Mouse (Mus musculus): ENCODE results near the gene Prrc2c.
A peak's percentile ranks its signal among the peaks of the same experiment; 100 is the strongest.

The Prrc2c gene

GRCm38 (mm10) chr1:162660276-162660860, 80.0 kb downstream of the Prrc2c start:
- no peaks in the 10 kb centered on the region for H3K36me3 ChIP-seq (ENCODE audit: insufficient read depth, low read length)
- no peaks in the 10 kb centered on the region for H3K27me3 ChIP-seq (ENCODE audit: insufficient read depth, low read length)
- H3K9me3 ChIP-seq (ENCODE audit: low read length), result no peaks in the 10 kb centered on the region
- H3K4me1 ChIP-seq (replicated peaks; ENCODE audit: low read depth, low read length), result no peaks in the 10 kb centered on the region; the same call in 1 of the 2 replicates
- TF ChIP-seq CTCF (conservative IDR thresholded peaks at IDR 0.05; ENCODE audit: low read length) (no peak), POU5F1 (IDR thresholded peaks at IDR 0.05; ENCODE audit: borderline replicate concordance, low read length) (no peak), NANOG (IDR thresholded peaks at IDR 0.05; ENCODE audit: borderline replicate concordance, low read length) (no peak)
- no peak overlapping the region for H3K4me3 ChIP-seq (replicated peaks; ENCODE audit: low read length)

- H3K4me3 ChIP-seq (replicated peaks; ENCODE audit: low read length), result no peak within 1 kb of the TSS
- no peaks in the 10 kb centered on the region for H3K27me3 ChIP-seq (ENCODE audit: insufficient read depth, low read length)
- no peaks in the 10 kb centered on the region for H3K9me3 ChIP-seq (ENCODE audit: low read length)
- no peaks in the 10 kb centered on the region for H3K4me1 ChIP-seq (replicated peaks; ENCODE audit: low read depth, low read length)
- TF ChIP-seq NANOG (IDR thresholded peaks at IDR 0.05; ENCODE audit: borderline replicate concordance, low read length) (no peak), POU5F1 (IDR thresholded peaks at IDR 0.05; ENCODE audit: borderline replicate concordance, low read length) (no peak), CTCF (conservative IDR thresholded peaks at IDR 0.05; ENCODE audit: low read length) (no peak)
- no peaks in the 10 kb centered on the region for H3K36me3 ChIP-seq (ENCODE audit: insufficient read depth, low read length)
These were observed 82.2 kb downstream of the Prrc2c start, which contains the start of gene Myocos for GRCm38 (mm10) chr1:162658119-162658518. Myocos (minus strand) TSS chr1:162658219.

- Histone ChIP-seq H3K4me1 (replicated peaks; ENCODE audit: low read depth, low read length) (peaks cover 7% of the 10 kb centered on the region), H3K36me3 (ENCODE audit: insufficient read depth, low read length) (no peaks in the 10 kb centered on the region), H3K4me3 (replicated peaks; ENCODE audit: low read length) (no peak overlapping the region), H3K9me3 (ENCODE audit: low read length) (no peaks in the 10 kb centered on the region), H3K27me3 (ENCODE audit: insufficient read depth, low read length) (no peaks in the 10 kb centered on the region)
- TF ChIP-seq NANOG (IDR thresholded peaks at IDR 0.05; ENCODE audit: borderline replicate concordance, low read length) (no peak), POU5F1 (IDR thresholded peaks at IDR 0.05; ENCODE audit: borderline replicate concordance, low read length) (no peak), CTCF (conservative IDR thresholded peaks at IDR 0.05; ENCODE audit: low read length) (no peak)
These were observed 91.9 kb downstream of the Prrc2c start for GRCm38 (mm10) chr1:162648416-162648815.

GRCm38 (mm10) chr1:162646083-162646686, 94.2 kb downstream of the Prrc2c start:
- Histone ChIP-seq H3K27me3 (ENCODE audit: insufficient read depth, low read length) (no peaks in the 10 kb centered on the region), H3K4me3 (replicated peaks; ENCODE audit: low read length) (no peak overlapping the region), H3K4me1 (replicated peaks; ENCODE audit: low read depth, low read length) (peaks cover 7% of the 10 kb centered on the region), H3K36me3 (ENCODE audit: insufficient read depth, low read length) (no peaks in the 10 kb centered on the region), H3K9me3 (ENCODE audit: low read length) (no peaks in the 10 kb centered on the region)
- peak; percentile 41; the same call in 1 of the 2 replicates for TF ChIP-seq CTCF (conservative IDR thresholded peaks at IDR 0.05; ENCODE audit: low read length)
- TF ChIP-seq NANOG (IDR thresholded peaks at IDR 0.05; ENCODE audit: borderline replicate concordance, low read length), result no peak

- no peaks in the 10 kb centered on the region for H3K27me3 ChIP-seq (ENCODE audit: insufficient read depth, low read length)
- no peaks in the 10 kb centered on the region for H3K36me3 ChIP-seq (ENCODE audit: insufficient read depth, low read length)
- no peak overlapping the region for H3K4me3 ChIP-seq (replicated peaks; ENCODE audit: low read length)
- no peak for TF ChIP-seq NANOG (IDR thresholded peaks at IDR 0.05; ENCODE audit: borderline replicate concordance, low read length)
- no peak for TF ChIP-seq CTCF (conservative IDR thresholded peaks at IDR 0.05; ENCODE audit: low read length)
- no peak for TF ChIP-seq POU5F1 (IDR thresholded peaks at IDR 0.05; ENCODE audit: borderline replicate concordance, low read length)
- H3K9me3 ChIP-seq (ENCODE audit: low read length), result no peaks in the 10 kb centered on the region
- H3K4me1 ChIP-seq (replicated peaks; ENCODE audit: low read depth, low read length), result no peaks in the 10 kb centered on the region
These were observed 96.6 kb downstream of the Prrc2c start for GRCm38 (mm10) chr1:162643752-162644151.

GRCm38 (mm10) chr1:162642591-162642990, 97.8 kb downstream of the Prrc2c start:
- TF ChIP-seq NANOG (IDR thresholded peaks at IDR 0.05; ENCODE audit: borderline replicate concordance, low read length), result no peak
- TF ChIP-seq POU5F1 (IDR thresholded peaks at IDR 0.05; ENCODE audit: borderline replicate concordance, low read length), result no peak
- TF ChIP-seq CTCF (conservative IDR thresholded peaks at IDR 0.05; ENCODE audit: low read length), result no peak
- Histone ChIP-seq H3K9me3 (ENCODE audit: low read length) (no peaks in the 10 kb centered on the region), H3K27me3 (ENCODE audit: insufficient read depth, low read length) (no peaks in the 10 kb centered on the region), H3K4me3 (replicated peaks; ENCODE audit: low read length) (no peak overlapping the region), H3K36me3 (ENCODE audit: insufficient read depth, low read length) (no peaks in the 10 kb centered on the region), H3K4me1 (replicated peaks; ENCODE audit: low read depth, low read length) (no peaks in the 10 kb centered on the region)

GRCm38 (mm10) chr1:162639861-162640260, 100.5 kb downstream of the Prrc2c start:
- no peaks in the 10 kb centered on the region for H3K9me3 ChIP-seq (ENCODE audit: low read length)
- no peak overlapping the region for H3K4me3 ChIP-seq (replicated peaks; ENCODE audit: low read length)
- H3K4me1 ChIP-seq (replicated peaks; ENCODE audit: low read depth, low read length), result no peaks in the 10 kb centered on the region
- TF ChIP-seq CTCF (conservative IDR thresholded peaks at IDR 0.05; ENCODE audit: low read length), result no peak
- no peak for TF ChIP-seq NANOG (IDR thresholded peaks at IDR 0.05; ENCODE audit: borderline replicate concordance, low read length)
- no peak for TF ChIP-seq POU5F1 (IDR thresholded peaks at IDR 0.05; ENCODE audit: borderline replicate concordance, low read length)
- H3K36me3 ChIP-seq (ENCODE audit: insufficient read depth, low read length), result no peaks in the 10 kb centered on the region
- H3K27me3 ChIP-seq (ENCODE audit: insufficient read depth, low read length), result no peaks in the 10 kb centered on the region; the same call in 1 of the 2 replicates

GRCm38 (mm10) chr1:162639051-162639750, 101.2 kb downstream of the Prrc2c start, which contains the start of gene Myoc:
Myoc (plus strand) TSS chr1:162639155.
- TF ChIP-seq NANOG (IDR thresholded peaks at IDR 0.05; ENCODE audit: borderline replicate concordance, low read length) (no peak), CTCF (conservative IDR thresholded peaks at IDR 0.05; ENCODE audit: low read length) (no peak), POU5F1 (IDR thresholded peaks at IDR 0.05; ENCODE audit: borderline replicate concordance, low read length) (no peak)
- H3K36me3 ChIP-seq (ENCODE audit: insufficient read depth, low read length), result no peaks in the 10 kb centered on the region
- no peaks in the 10 kb centered on the region for H3K9me3 ChIP-seq (ENCODE audit: low read length)
- H3K4me3 ChIP-seq (replicated peaks; ENCODE audit: low read length), result no peak within 1 kb of the TSS
- no peaks in the 10 kb centered on the region for H3K4me1 ChIP-seq (replicated peaks; ENCODE audit: low read depth, low read length)
- no peaks in the 10 kb centered on the region; the same call in 1 of the 2 replicates for H3K27me3 ChIP-seq (ENCODE audit: insufficient read depth, low read length)
